Mouse (Mus musculus) megakaryocyte, embryonic 14.5 days (primary cell): Measurements from ENCODE around the gene Wwp2. TPM values are rescaled to one million over a fixed set of nuclear protein-coding genes. Genes with fewer than 3 reads are reported as not detected.
"Not testable (repeated sequence)": the region's sequence is repeated elsewhere in the genome, so short reads cannot be mapped to it uniquely, and the experiment has no call there.

ENCODE experiments used
- H3K27me3 ChIP-seq: replicated peaks from 2 replicates; pipeline ENCODE3; 2012; ENCODE audit warnings: inconsistent platforms
- H3K36me3 ChIP-seq: replicated peaks from 2 replicates; pipeline ENCODE3; 2012; ENCODE audit warnings: low read length, inconsistent platforms, mixed read lengths
- H3K4me1 ChIP-seq: 2 replicates; pipeline ENCODE4 v1.6.1; 2012; ENCODE audit warnings: inconsistent platforms
- H3K4me3 ChIP-seq: replicated peaks from 2 replicates; pipeline ENCODE3; 2012; ENCODE audit warnings: moderate library complexity, mild to moderate bottlenecking, inconsistent platforms
- H3K9me3 ChIP-seq: 2 replicates; pipeline ENCODE4 v1.6.1; 2012; ENCODE audit warnings: inconsistent platforms
- FLI1 ChIP-seq: IDR thresholded peaks from 2 replicates; pipeline ENCODE4 v1.6.1; 2012; ENCODE audit warnings: low read length, inconsistent platforms, mixed read lengths
- GATA1 ChIP-seq: IDR thresholded peaks from 3 replicates; pipeline ENCODE4 v1.6.1; 2012; ENCODE audit warnings: mixed read lengths, low read length, inconsistent platforms, borderline replicate concordance
- polyA plus RNA-seq: library from polyadenylated mRNA; stranded (reverse); fragments of >175 nt; gene quantifications from 2 replicates; pipeline ENCODE4 v1.2.3, GENCODE M21; 2012; ENCODE audit warnings: low replicate concordance; ENCODE audit not compliant: insufficient read depth

Gene Wwp2
- polyA plus RNA-seq, 1 experiment, result 32.4 TPM

DNA sequence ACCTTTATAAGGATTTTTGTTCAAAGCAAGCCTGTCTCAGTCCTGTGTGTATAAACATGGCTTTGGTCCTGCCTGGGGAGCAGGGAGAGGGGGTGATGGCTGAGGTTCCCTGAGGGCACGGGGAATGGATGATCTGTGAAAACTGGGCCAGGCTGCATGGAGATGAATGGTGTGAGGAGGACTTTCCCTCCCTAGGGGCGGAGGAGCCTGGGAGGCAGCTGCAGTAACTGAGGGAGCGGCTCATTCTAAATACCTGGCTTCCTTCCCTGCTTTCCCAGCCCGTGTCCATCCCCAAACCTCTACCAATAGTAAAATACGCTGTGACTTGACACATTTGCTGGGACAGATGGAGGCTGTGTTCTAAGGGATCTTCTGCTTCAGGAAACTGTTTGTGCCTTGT lies 34.1 kb downstream of the Wwp2 start:
- Histone ChIP-seq H3K27me3 (no peaks in the 10 kb centered on the region), H3K9me3 (no peaks in the 10 kb centered on the region), H3K4me1 (peaks cover 75% of the 10 kb centered on the region), H3K36me3 (peaks cover 95% of the 10 kb centered on the region), H3K4me3 (no peak overlapping the region)
- TF ChIP-seq FLI1 (no peak), GATA1 (no peak)

DNA sequence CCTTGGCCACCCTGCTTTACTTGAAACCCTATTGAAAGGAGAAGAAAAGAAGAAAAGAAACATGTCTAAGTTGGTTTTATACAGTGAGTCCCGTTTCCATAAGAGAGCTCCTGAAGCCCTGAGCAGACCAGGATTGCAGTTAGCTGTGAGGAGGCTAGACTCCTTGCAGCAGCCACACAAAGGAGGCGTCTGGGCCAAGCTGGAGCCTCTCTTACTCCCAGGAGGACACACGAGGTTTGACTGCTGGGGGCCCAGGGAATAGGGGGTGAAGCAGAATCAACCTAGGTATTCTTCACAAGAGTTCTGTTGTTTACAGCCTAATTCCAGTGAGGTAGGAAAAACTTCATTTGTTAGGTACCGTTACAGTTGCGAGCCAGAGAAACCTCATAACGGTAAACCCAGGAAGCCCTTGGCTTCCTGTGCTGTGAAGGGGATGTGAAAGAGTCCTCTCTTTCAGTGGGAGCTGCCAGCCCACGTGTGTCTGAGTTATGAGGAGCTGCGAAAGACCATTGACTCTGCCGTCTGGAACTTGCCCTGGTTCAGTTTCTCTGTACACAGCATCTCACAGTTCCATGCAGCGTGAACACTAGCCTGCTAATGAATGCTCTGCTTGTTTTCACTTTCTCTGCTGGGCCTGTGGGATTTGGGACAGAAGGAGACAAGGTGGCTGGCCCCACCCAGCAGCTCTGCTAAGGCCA lies 36.4 kb downstream of the Wwp2 start:
- H3K36me3 ChIP-seq, result peaks cover 94% of the 10 kb centered on the region
- TF ChIP-seq FLI1 (no peak), GATA1 (no peak)
- no peaks in the 10 kb centered on the region for H3K9me3 ChIP-seq
- no peaks in the 10 kb centered on the region for H3K27me3 ChIP-seq
- peak overlapping the region; percentile 55 for H3K4me3 ChIP-seq
- peaks cover 58% of the 10 kb centered on the region for H3K4me1 ChIP-seq

DNA sequence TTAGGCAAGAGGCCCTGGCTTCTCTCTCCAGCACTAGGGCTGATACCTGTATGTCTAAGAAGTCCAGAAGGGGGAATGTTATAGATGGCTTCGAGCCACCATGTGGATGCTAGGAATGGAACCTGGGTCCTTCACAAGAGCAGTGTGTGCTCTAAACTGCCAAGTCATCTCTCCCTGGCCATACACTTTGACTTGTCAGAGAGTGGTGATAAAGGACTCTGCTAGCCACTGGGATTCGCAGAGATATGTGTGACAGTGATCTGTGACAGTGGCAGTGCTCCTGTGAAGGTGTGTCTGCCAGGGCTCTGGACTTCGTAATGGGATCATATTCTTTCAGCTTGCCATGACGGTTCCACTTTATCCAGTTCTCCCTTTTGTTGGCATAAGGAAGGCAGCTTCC lies 37.2 kb downstream of the Wwp2 start:
- Histone ChIP-seq H3K4me3 (no peak overlapping the region), H3K9me3 (no peaks in the 10 kb centered on the region), H3K4me1 (peaks cover 54% of the 10 kb centered on the region), H3K36me3 (peaks cover 95% of the 10 kb centered on the region), H3K27me3 (no peaks in the 10 kb centered on the region)
- TF ChIP-seq FLI1, result no peak
- TF ChIP-seq GATA1, result no peak

DNA sequence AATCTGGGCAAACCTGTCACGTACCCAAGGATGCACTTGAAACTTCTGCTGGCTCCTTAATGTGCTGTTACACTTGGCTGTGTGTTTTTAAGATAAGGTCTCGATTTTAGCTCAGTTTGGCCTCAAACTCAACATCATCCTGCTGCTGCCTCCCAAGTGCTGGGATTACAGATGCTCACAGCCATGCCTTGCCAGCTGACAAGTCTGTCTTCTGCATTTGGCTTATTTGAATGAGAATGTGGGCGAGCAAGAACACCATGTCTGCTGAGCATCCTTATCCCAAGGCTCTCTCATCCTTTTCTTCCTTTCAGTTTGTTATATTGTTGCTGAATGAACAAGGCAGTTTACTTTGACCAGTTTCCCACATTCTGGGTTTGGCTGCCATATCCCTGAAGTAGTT lies 39.4 kb downstream of the Wwp2 start:
- Histone ChIP-seq H3K27me3 (no peaks in the 10 kb centered on the region), H3K4me3 (no peak overlapping the region), H3K4me1 (peaks cover 46% of the 10 kb centered on the region), H3K9me3 (no peaks in the 10 kb centered on the region), H3K36me3 (peaks cover 90% of the 10 kb centered on the region)
- TF ChIP-seq FLI1 (no peak), GATA1 (no peak)

DNA sequence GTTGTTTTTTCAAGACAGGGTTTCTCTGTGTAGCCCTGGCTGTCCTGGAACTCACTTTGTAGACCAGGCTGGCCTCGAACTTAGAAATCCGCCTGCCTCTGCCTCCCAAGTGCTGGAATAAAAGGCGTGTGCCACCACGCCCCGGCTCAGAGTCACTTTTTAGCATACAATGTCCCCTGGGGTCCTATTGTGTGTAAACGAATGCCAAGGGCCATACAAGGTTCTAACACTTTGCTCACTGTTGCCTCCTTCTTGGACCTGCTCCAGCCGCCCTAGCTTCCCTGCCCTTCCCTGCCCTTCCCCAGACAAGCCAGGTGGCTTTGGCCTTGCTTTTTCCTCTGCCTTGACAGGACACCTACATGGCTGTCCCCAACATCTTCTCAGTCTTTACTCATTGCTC lies 40.6 kb downstream of the Wwp2 start:
- H3K4me3 ChIP-seq, H3K27me3 ChIP-seq, H3K9me3 ChIP-seq: not testable (repeated sequence)
- Histone ChIP-seq H3K36me3 (peaks cover 88% of the 10 kb centered on the region), H3K4me1 (peaks cover 43% of the 10 kb centered on the region)

DNA sequence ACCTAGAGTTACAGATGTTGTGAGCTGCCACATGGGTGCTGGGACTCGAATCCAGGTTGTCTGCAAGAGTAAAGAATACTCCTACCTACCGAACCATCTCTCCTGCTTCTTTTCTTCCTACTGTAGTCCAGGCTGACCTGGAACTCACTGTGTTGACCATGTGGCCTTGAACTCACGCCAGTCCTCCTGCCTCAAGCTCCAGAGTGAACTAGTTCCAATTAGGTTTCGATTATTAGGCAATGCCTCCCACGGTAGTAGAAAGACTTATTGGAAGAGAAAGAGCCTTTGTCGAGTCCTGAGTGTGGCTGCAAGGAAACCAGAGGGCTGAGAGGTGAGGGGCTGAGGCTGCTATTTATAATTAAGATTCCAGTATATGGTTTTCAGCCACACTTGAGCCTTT lies 42.6 kb downstream of the Wwp2 start:
- H3K27me3 ChIP-seq, result no peaks in the 10 kb centered on the region
- H3K4me3 ChIP-seq, result no peak overlapping the region
- H3K4me1 ChIP-seq, result peaks cover 24% of the 10 kb centered on the region
- TF ChIP-seq FLI1 (no peak), GATA1 (no peak)
- peaks cover 90% of the 10 kb centered on the region for H3K36me3 ChIP-seq
- H3K9me3 ChIP-seq, result no peaks in the 10 kb centered on the region

DNA sequence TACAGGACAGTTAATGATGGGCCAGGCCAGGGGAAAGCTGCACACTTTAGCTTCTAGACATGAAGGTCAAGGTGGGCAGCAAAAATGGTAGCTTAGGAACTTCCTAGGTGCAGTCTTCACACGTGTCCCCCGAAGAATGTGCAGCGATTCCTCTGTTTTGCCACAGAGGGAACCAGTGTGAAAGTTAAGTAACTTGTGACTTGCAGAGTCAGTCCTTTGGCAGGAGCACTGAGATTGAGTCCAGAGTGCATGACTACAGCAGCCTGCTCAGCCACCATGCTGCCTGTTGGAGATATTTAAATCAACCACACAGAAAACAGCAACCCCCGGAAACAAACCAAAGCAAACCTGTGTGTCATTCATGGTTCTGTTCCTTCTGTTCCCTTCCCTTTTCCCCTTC lies 44.3 kb downstream of the Wwp2 start:
- H3K27me3 ChIP-seq, result no peaks in the 10 kb centered on the region
- H3K9me3 ChIP-seq, result no peaks in the 10 kb centered on the region
- no peak overlapping the region for H3K4me3 ChIP-seq
- peaks cover 90% of the 10 kb centered on the region for H3K36me3 ChIP-seq
- no peak for TF ChIP-seq FLI1
- no peak for TF ChIP-seq GATA1
- peaks cover 18% of the 10 kb centered on the region for H3K4me1 ChIP-seq

DNA sequence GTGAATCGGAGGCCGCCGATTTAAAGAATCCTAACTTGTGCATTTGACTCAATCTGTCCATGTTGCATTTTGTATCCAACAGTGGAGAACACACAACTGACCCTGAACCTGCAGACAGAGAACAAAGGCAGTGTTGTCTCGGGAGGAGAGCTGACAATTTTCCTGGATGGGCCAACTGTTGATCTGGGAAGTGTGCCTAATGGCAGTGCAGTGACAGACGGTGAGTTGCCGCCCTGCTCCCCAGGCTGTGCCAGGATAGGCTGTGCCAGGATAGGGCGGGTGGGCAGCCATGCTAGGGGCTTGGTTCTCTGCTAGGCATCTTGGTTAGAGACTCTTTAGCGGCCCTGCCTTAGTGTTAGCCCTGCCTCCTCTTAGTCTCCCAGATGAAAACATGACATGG lies 47.1 kb downstream of the Wwp2 start:
- Histone ChIP-seq H3K4me3 (no peak overlapping the region), H3K9me3 (no peaks in the 10 kb centered on the region), H3K36me3 (peaks cover 87% of the 10 kb centered on the region), H3K27me3 (no peaks in the 10 kb centered on the region), H3K4me1 (peaks cover 38% of the 10 kb centered on the region)
- TF ChIP-seq FLI1 (no peak), GATA1 (no peak)

DNA sequence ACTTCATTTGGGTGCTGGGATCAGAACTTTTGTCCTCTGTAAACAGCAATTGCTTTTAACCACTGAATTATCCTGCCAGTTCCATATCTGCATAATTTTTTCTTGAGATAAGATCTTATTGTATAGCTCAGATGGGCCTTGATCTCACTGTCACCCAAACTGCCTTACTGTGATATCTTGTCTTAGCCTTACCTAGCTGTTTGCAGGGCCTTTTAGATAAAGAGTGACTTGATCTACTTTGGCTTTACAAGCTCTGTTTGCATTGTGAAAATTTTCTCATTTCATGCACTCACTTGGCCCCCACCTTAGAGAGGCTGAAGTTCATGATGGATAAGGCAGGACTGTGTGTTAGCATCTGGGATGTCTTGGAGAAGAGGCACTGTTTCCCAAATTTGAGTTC lies 48.8 kb downstream of the Wwp2 start:
- Histone ChIP-seq H3K4me3 (no peak overlapping the region), H3K27me3 (no peaks in the 10 kb centered on the region), H3K36me3 (peaks cover 79% of the 10 kb centered on the region), H3K4me1 (peaks cover 55% of the 10 kb centered on the region), H3K9me3 (no peaks in the 10 kb centered on the region)
- TF ChIP-seq FLI1 (no peak), GATA1 (no peak)

DNA sequence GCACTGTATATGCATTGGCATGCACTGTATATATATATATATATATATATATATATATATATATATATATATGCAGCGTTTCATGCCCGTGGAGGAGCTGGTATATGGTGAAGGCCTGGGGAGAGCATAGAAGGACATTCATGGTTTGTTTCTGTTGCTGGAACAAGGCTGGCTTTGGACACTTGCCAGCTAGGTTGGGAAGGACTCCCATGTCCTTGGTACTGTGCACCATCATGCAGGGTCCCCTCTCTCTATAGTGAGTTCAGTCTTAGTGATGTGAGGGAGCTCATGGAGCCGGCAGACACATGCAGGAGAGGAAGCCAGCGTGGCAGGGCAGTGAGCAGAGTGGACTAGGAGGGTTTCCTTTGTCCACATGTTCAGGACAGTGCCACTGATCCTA lies 52.4 kb downstream of the Wwp2 start:
- Histone ChIP-seq H3K9me3 (no peaks in the 10 kb centered on the region), H3K27me3 (no peaks in the 10 kb centered on the region), H3K36me3 (peaks cover 68% of the 10 kb centered on the region), H3K4me3 (peak overlapping the region; percentile 51), H3K4me1 (peaks cover 76% of the 10 kb centered on the region)
- no peak for TF ChIP-seq GATA1
- TF ChIP-seq FLI1, result no peak

DNA sequence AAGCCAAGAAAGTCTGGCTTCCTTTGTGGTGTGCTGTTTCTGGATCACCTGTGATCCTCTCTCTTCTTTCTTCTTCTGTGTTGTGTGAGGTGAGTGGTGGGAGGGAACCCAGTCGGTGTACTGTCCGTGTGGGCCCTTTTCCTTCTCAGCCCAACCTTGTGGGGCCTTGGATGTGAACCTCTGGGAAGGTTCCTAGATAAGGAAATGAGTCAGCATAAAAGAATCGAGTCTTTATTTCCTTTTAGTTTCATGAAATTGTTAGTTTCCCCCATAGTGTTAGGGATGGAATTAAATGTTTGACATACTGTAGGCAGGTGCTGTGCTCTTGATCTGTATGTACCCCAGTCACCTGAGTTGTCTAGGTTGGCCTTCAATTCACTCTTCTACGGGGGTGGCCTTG lies 52.9 kb downstream of the Wwp2 start:
- TF ChIP-seq FLI1 (no peak), GATA1 (no peak)
- Histone ChIP-seq H3K4me1 (peaks cover 81% of the 10 kb centered on the region), H3K27me3 (no peaks in the 10 kb centered on the region), H3K9me3 (no peaks in the 10 kb centered on the region), H3K4me3 (peak overlapping the region; percentile 53), H3K36me3 (peaks cover 67% of the 10 kb centered on the region)
